Mouse (Mus musculus) stomach, postnatal 0 days (tissue): ENCODE results near the gene Ide.

ENCODE experiments used
- CTCF ChIP-seq: IDR thresholded peaks from 2 replicates; pipeline ENCODE4 v1.5.1; 2016; ENCODE audit warnings: antibody characterized with exemption, low read depth, mild to moderate bottlenecking, moderate library complexity
- EP300 ChIP-seq: optimal IDR thresholded peaks from 2 replicates; pipeline ENCODE3; 2016; ENCODE audit warnings: antibody characterized with exemption

- TF ChIP-seq EP300 (no peak), CTCF (no peak)
Measured at GRCm38 (mm10) chr19:37242707-37243106, 94.9 kb downstream of the Ide start.
